Mouse (Mus musculus) megakaryocyte, adult 5-6 weeks (primary cell): ENCODE results near the gene Acoxl. TPM values are rescaled to one million over a fixed set of nuclear protein-coding genes. Genes with fewer than 3 reads are reported as not detected.

Experiments
- ATAC-seq: 2 replicates; pipeline ENCODE4 v1.8.0; 2016; ENCODE audit warnings: mild to moderate bottlenecking, inconsistent platforms; ENCODE audit not compliant: poor library complexity, severe bottlenecking
- total RNA-seq, 2 experiments: library from RNA; stranded (forward) in 1 of 2; stranded (reverse) in 1 of 2; fragments of 153-499, 151-499 nt in 1 of 2; fragments of 221-1000, 200-1000 nt in 1 of 2; gene quantifications; 2 replicates each; pipeline versions ENCODE4 v1.2.3 to v1.2.4; 2015 to 2017

Gene Acoxl
- total RNA-seq, 2 experiments from 2014 or later, result 0.11 to 0.56 TPM

DNA sequence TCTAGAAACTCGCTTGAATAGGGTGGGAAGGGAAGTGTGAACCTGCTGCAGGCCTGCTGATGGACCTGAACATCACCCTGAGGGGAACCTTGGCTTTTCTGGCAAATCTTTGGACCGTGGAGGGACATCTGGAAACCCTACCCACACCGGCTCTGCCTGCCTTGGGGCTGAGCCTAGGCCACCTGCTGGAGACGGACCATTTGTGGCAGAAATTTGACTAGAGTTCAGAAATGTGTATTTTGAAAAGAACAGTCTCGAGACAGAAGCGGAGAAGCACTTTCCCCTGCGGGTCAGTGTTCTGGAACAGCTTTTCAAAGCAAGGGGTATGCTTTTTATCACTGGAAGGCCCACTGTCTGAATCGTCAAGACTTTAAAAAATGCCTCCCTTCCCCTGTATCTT is 296.3 kb downstream of the Acoxl start:
- no peak for ATAC-seq

DNA sequence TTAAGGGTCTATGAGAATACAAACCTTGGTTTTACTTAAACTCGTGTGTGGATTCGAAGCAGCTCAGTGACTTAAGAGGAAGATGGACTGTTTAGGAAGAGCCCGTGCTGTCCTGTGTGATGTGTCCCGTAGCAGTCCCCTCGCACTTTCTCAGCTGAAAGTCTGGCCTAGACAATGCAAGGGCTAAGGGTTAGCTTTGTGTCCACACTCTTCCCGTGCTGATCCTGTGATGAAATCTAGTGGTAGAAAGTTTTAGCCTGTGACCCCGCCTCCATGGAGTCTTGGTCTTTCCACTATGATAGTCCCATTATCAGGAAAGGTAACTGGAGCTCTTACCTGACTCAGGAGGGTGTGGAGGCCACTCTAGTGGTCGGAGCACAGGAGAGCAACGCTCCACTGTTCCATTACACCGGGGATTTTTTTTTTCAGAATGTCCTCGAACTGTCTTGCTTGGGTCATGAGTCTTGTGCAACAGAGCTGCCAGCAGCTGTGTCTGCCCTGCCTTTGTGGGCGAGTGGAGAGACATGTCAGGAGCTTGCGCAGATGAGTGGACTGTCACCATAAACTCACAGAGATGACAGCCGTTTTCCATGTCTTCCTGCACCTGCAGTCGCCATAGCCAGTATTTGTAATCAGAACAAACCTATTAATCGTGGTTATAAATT is 298.2 kb downstream of the Acoxl start:
- ATAC-seq, result peak; percentile 83

DNA sequence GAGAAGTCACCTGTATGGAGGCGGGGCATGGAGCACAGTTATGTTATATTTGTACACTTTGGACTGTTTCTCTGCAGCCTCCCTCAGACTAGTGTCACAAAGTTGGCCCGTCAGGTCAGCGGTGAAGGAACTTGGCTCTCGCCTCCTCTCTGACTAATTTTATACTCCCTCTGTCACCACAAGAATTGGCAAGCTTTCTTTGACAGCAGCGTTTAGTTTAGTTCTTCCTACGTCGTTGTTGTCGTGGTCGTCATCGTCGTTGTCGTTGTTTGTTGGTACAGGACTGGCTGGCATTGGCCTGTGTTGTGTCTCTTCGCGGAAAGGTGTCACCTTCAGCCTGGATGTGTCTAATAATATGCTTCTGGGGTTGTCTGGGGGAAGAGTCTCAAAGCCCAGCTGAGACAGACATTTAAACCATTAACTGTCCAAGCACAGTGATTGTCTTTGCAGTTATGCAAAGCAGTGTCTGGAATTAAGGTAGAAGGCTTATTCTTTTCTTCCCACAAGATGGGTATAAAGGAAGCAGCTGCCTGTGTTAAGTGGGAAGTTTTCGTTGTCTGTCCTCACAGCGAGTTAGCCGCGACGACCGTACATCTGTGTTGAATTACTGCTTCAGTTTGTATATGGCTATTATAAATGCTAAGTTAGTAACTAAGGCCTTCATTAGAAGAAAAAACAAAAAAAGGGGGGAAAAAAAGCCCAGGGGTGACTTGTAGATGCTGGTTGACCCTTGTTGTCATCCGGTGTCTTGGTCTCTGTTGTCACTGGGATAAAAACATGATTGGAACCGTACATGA is 299.0 kb downstream of the Acoxl start:
- no peak for ATAC-seq

DNA sequence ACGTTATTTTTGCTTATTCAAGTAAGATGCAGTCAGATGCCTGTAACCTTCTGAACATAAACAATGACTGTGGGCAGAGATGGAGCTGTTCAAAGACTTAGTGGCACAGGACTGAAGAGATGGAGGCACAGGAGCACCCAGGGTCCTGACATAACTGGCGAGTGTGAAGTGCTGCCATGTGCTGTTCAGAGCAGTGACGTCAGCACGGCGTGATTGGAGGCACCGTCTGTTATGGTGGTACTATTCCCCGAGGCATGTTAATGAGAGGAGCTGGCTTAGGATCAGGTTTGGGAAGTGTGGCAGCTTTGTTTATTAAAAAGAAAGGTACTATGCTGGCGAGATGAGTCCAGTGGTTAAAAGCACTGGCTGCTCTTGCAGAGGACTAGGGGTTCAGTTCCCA is 300.2 kb downstream of the Acoxl start:
- ATAC-seq, result no peak

DNA sequence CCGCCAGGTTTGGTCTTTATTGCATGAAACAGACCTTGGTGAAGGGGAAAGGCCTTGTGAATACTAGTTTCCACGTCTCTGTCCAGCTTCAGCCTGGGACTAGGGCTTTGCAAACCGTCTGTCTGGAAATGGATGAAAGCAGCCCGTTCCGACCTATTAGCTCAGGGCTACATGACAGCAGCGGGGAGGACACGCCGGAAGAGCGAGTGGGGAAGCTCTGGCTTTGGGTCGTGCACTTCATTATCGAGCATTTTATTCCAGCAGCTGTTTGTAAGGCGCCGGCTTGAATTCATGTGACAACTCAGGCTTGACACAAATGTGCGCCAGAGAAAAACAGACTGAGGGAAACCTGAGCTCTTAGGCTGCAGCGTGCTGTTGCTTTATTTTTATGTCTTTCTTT is 301.1 kb downstream of the Acoxl start:
- no peak for ATAC-seq

DNA sequence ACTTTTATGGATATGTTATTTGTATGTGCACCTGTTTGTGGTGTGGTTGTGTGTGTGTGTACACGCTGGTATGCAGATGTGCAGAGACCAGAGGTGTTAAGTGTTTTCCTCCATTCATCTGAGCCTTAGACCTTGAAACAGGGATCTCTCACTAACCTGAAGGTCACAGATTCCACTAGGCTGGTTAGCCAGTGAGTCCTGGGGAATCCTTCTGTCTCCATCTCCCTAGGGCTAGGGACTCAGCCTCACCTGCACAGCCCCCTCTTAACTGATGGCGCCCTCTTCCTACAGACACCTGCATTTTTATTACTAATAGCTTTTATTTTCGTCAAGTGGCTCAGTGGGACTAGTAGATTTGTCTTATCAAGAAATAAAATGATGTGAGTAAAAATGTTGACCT is 301.5 kb downstream of the Acoxl start:
- ATAC-seq, result no peak

DNA sequence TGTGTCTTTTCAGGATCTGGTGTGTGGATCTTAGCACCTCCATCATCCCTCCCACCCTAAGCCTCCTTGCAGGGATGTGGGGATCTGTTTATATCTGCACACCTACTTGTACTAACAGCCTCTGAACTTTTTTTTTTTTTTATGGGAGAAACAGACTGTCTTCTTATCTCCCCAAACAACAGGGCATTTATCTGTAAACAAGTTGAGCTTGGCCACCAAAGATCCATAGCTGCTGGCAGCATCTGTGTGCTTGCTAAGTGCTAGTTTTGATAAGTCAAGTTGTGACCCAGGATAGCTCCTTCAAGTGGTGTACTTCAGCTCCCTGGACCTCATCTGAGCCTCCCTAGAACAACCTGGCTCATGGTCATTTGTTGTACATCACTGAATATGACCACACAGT is 305.3 kb downstream of the Acoxl start:
- ATAC-seq, result peak; percentile 49; the same call in 1 of the 2 replicates

DNA sequence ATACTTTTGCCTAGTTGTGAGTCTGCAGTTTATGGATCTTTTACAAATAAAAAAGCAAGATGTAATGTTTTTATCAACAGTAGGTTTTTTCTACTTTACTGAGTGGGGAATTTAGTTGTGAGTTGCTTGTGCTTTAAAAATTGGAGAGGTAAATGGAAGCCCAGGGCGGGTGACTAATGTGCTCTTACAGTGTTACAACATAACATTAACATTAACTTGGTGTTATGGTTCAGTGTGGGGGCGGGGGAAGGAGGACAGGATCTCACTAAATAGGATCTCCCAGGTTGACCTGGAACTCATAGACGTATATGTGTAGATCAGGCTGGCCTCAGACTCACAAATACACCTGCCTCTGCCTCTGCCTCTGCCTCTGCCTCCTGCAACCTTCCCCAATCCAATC is 306.8 kb downstream of the Acoxl start:
- ATAC-seq, result no peak

DNA sequence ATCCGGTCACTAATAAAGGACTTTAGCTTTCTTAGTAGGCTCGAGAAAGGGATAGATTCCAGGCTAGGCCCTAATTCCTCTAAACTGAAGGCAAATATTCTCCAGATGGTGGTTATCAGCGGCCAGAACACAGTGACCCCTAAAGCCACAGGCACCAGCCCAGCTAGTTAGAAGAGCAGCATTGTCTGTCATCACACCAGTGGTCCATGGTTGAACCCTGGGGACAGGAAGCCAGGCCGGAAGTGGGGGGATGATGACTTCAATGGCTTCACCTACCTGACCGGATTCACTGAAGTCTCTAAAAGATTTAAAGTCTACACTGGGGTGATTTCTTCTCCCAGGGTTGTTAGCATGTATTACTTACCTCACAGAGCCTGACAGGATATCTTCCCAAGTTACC is 310.9 kb downstream of the Acoxl start:
- no peak for ATAC-seq

DNA sequence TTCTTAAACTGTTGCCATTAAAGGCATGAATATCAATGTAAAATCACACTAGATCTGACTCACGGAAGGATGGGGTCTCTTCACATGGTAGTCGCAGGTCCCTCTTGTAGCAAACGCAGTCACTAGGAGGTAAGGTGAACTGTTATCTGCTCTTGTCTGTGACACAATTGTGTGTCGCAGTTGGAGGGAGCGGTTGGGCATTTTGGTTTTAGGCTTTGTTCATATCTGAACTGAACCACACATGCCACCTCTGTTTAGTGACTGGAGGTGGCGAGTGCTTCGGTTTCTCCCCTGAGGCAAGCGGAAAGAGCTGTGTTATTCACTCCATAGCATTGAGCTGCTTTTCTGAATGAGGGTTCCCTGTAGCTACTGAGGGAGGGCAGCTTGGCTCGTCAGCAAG is 313.5 kb downstream of the Acoxl start:
- no peak for ATAC-seq

DNA sequence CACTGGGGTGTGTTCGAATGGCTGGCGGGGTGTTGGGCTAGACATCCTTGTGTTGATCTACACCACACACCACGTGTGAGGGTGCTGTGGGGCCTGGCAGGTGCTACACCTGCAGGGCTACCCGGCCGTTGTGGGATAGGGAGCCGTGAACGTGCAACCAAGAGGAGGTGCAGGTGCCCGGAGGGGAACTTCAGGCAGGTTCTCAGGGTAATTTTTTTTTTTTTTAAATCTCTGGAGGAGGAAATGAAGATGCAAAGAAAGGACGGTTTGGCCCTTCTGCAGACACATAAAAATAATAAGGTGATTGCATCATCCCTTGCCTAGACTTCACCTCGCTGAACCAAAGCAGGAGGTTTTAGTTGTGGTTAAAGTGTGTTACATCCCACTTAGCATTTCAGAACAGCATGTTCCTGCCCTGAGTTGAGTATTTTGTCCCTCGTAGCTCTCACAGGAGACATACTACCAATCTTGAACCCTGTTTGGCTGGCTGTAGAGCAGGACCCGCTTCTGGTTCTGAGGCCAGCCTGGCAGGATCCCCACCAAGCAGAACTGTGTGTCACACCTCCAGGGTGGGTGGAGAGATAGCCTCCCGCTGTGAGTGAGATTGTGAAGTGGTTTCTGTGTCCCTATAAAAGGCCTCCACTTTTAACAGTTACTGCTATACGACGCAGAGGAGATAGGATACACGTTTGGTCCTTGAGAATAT is 314.3 kb downstream of the Acoxl start:
- ATAC-seq, result peak; percentile 40

DNA sequence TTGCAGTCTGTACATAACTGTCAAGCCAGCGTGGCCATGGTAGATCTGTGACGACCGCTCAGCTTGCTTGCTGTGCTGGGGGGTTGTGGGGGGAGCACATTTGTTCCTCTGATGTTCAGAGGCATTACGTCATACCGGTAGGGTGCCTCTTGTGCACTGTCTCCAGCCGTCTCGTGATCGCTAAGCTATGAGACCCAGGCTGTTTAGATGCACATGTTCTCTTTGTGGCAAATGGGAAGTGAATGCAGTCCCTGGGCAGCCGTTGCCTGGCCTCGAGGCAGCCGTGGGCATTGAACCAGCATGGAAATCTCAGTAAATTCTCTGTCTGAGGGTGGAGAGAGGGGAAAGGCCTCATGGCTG is 314.9 kb downstream of the Acoxl start:
- peak; percentile 38 for ATAC-seq

DNA sequence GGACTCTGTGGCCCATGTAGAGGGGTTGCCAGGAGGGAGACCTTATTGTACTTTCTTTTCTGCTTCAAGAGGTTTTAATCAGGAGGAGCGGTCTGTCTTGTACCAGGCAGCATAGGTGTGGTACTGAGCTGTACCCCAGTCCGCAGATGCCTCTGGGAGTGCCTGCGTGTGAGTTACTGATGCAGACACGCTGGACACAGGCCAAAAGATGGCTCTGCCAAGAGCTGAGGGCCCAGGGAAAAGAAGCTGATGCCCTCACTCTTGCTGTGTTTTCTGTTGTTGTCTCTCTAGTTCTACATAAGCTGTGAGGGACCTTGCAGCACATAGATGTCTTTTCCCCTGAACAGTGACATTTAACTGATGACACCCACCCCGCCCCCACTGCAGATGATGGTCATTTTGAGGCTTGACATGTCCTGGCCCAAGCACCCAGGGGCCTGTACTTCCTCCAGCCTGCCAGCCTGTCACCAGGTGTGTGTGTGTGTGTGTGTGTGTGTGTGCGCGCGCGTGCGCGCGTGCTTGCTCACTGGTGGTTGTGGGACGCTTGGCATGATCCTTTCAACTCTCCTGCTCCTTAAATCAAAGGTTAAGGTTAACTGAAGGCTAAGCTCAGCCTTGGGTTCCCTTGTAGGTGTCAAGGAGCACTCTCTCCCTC is 316.9 kb downstream of the Acoxl start:
- peak; percentile 15; the same call in 1 of the 2 replicates for ATAC-seq

DNA sequence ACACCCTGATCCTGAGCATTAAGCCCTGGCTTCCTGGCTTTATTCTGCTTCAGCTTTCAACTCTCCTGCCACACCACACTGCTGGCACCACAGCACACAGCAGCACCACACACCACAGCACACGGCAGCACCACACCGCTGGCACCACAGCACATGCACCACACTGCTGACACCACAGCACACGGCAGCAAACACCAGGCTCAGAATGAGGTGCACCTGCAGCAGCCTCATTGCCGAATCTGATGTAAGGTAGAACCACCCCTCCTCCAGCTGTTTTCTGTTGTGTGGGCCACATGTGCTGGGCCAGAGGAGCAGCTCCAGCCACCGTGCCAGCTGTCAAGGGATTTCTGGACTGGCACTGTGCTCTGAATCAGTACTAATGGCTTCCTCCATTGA is 317.4 kb downstream of the Acoxl start:
- no peak for ATAC-seq

DNA sequence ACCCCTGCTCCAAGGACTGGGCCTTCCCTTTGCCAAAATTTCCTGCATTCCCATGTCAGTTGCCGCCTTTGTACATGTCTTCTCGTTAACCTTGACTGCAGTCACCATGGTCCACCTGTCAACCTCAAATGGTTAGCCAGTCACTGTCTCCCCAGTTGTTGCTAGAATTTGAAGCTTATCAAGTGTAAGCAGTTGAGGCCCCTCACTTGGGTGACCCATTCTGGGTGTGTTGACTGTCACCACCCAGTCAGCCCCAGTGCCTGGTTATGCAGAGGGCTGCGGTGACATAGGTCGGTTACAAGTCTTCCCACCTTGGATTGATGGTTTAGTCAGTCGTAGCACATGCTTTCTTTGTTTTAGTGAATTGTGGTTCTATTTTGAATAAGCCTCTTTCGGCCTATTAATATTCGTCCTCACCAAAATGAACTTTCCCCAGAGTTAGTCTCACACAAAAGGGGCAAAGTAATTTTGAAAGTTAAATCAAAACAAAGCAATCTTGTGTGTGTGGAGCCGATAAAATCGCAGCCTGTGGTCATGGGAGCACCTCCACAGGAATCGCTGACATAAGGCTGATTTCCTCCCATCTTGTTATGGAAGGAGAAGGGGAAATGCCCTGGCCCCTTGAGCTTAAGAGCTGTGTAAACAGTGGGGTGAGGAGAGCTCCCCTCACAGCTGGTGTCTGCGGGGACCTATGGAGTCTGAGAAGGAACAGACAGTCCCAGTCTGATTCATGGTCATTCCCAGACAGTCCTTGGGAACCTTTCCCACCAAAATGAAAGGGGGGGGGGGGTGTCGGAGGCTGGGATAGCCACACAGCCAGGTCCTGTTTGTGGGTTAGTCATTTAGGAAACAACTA is 318.1 kb downstream of the Acoxl start:
- ATAC-seq, result no peak

DNA sequence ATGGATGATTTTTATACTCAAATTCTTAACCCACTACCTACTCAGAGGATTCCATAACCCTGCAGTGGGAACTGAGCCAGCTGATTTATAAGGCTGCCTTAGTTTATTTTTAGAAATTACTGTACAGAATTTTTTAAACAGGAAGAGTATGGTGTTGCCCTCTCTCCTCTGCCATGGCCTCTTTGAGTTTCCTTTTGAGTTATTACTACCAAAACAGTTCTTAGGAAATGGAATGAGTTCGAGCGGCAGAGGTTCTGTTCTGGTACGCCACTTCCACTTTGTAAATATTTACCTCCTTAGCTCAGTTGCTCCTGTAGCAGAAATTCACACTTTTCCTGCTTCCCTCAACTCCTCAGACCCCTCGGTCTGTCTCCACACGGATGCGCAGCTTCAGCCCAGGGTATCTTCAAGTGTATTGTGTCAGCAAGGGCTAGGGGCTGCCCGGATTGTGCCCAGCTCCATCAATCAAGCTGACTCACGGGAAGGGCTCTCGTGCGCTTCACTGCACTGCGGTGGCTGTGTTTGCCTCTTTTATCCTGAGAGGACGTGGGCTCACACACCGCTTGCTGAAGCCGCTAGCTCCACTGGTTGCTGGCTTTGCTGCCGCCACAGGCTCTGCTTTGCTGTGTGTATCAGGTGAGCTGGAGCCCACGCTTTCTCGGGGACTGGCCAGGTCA is 320.2 kb downstream of the Acoxl start:
- ATAC-seq, result no peak

DNA sequence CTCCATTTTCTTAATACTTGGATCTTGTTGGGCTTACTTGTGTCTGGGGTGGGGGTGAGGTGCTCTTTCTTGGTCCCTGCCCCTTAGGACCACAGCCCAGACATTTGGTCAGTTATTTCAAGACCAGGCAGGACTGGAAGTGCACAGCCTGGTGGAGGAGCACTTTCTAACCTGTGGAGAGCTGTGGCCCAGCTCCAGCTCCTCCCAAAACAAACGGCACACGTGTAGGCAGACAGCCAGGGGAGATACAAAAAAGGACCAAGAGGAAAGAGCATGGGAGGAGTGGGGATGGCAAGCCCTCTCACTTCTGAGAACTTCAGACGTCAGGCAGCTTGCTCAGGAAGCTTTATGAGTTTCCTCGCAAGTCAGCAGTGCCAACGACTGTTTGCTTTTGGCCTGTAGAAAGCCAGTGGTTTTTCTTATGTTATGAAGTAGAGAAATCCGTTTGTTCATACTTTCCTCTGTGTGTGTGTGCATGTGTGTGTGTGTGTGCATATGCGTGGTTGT is 321.0 kb downstream of the Acoxl start:
- no peak for ATAC-seq

DNA sequence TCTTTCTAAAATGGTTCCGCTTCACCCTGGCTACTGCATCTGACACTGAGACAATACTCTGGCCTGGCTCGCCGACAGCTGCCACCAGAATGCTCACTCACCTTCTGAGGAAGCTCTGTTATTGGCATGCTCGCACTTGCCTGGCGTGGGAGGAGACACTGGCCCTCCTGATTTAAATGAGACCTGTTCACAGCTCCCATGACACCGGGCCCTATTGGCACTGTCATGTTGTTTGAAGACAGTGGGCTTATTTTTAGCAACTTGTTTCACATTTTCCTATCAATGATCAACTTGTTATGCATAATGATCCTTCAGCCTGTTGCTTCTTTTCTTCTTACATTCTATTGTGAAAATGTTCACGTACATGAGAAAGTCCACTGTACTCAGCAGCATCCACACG is 324.5 kb downstream of the Acoxl start:
- no peak for ATAC-seq

DNA sequence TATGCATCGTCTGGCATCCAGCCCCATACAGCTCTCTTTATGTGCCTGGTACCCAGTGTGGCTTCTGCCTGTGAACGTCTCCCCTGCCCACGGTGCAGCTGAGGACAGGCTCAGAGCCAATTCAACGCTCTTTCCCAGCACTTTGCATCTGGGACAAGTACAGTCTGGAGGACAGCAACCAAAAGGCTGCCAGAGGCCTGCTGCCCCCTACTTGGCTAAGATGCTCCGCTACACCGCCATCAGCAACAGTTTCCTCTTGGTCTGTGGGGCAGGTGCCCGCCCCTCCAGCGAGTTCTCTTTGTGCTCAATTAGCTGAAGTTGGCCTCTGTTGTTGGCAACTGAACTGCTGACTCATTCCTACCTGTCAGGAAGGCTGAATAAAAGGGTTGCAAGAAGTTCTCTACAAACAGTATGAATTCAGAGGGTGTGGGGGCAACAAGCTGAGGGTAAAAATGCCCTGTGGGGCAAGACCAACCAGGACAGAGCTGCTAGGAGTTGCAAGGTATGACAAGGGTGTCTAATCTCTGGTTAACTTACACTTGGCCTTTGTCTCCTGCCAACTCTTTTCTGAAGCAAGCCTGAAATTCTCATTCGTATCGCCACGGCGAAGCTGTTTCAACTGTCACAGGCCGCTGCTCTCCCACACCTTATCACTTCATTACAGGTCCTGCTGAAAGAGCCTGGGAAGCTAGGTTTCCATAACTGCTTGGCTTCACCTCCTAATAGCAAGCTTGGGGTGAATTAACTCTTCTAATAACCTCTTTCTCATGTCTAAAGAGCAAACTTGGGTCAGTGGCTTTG is 328.1 kb downstream of the Acoxl start:
- ATAC-seq, result 0 out of 2 replicates have a peak, but pooled peaks have one; percentile 20
